Mouse (Mus musculus): ENCODE data around the gene Il18. TPM values are rescaled to one million over a fixed set of nuclear protein-coding genes. Genes with fewer than 3 reads are reported as not detected.

The Il18 gene
- polyA plus RNA-seq, 2 experiments: 4.9 to 9.7 TPM

GRCm38 (mm10) chr9:50527860-50528259, 26.8 kb upstream of the Il18 start:
- Histone ChIP-seq H3K36me3 (replicated peaks; ENCODE audit: control insufficient read depth, insufficient read depth, low read depth) (no peaks in the 10 kb centered on the region), H3K4me1 (replicated peaks; ENCODE audit: control insufficient read depth in 2 of 2, insufficient read depth in 2 of 2, low read length in 1 of 2) (peaks cover 0 to 7% of the 10 kb centered on the region in 2 experiments; a peak in 3 of 4 replicates), H3K9ac (replicated peaks) (peak overlapping the region; percentile 85), H3K4me3 (ENCODE audit: insufficient read depth in 1 of 2, low read depth in 2 of 2, low read length in 2 of 2) (peak overlapping the region; percentile 83 to 94), H3K4me2 (ENCODE audit: low read depth) (peak overlapping the region; percentile 92), H3K27ac (no peak overlapping the region), H3K27me3 (ENCODE audit: control insufficient read depth, insufficient read depth, low read length) (no peaks in the 10 kb centered on the region), H3K9me3 (ENCODE audit: control insufficient read depth, low read length) (no peaks in the 10 kb centered on the region)
- WGBS (ENCODE audit: insufficient replicate concordance): 29% methylated on average over 7 of the region's 7 CpGs
- DNase-seq (ENCODE audit: low read depth in 3 of 3, low spot score in 3 of 3) (peak in 1 of 3 experiments; percentile 31), ATAC-seq (ENCODE audit: insufficient read depth) (0 out of 2 replicates have a peak, but pooled peaks have one; percentile 5)
- TF ChIP-seq EP300 (IDR thresholded peaks at IDR 0.05; ENCODE audit: low read depth) (no peak), CTCF (IDR thresholded peaks at IDR 0.05; ENCODE audit: low read depth) (no peak)

- Histone ChIP-seq H3K9ac (replicated peaks) (peak within 1 kb of the TSS; percentile 85), H3K27me3 (ENCODE audit: control insufficient read depth, insufficient read depth, low read length) (no peaks in the 10 kb centered on the region), H3K4me1 (replicated peaks; ENCODE audit: control insufficient read depth in 2 of 2, insufficient read depth in 2 of 2, low read length in 1 of 2) (peaks cover 0 to 11% of the 10 kb centered on the region in 2 experiments; a peak in 3 of 4 replicates), H3K36me3 (replicated peaks; ENCODE audit: control insufficient read depth, insufficient read depth, low read depth) (no peaks in the 10 kb centered on the region), H3K9me3 (ENCODE audit: control insufficient read depth, low read length) (no peaks in the 10 kb centered on the region), H3K4me2 (ENCODE audit: low read depth) (peak within 1 kb of the TSS; percentile 92), H3K4me3 (ENCODE audit: insufficient read depth in 1 of 2, low read depth in 2 of 2, low read length in 2 of 2) (peak within 1 kb of the TSS; percentile 83 to 94), H3K27ac (peak within 1 kb of the TSS; percentile 50; the same call in 1 of the 2 replicates)
- under 1% methylated on average over 54 of the region's 54 CpGs for WGBS (ENCODE audit: insufficient replicate concordance)
- peak; percentile 92 for TF ChIP-seq CTCF (IDR thresholded peaks at IDR 0.05; ENCODE audit: low read depth)
- TF ChIP-seq EP300 (IDR thresholded peaks at IDR 0.05; ENCODE audit: low read depth): no peak
- DNase-seq (ENCODE audit: low read depth in 3 of 3, low spot score in 3 of 3) (peak; percentile 87 to 95 (median 91)), ATAC-seq (ENCODE audit: insufficient read depth) (peak; percentile 99)
These were observed 26.2 kb upstream of the Il18 start, which contains the start of gene Pts for GRCm38 (mm10) chr9:50528293-50528892. Pts (minus strand) TSS chr9:50528724.

GRCm38 (mm10) chr9:50530890-50531289, 23.7 kb upstream of the Il18 start:
- no peak overlapping the region for H3K27ac ChIP-seq
- no peak overlapping the region for H3K4me2 ChIP-seq (ENCODE audit: low read depth)
- no peaks in the 10 kb centered on the region for H3K36me3 ChIP-seq (replicated peaks; ENCODE audit: control insufficient read depth, insufficient read depth, low read depth)
- DNase-seq (ENCODE audit: low read depth in 3 of 3, low spot score in 3 of 3) (no peak), ATAC-seq (ENCODE audit: insufficient read depth) (no peak)
- peak; percentile 6; the same call in 1 of the 2 replicates for TF ChIP-seq CTCF (IDR thresholded peaks at IDR 0.05; ENCODE audit: low read depth)
- no peak for TF ChIP-seq EP300 (IDR thresholded peaks at IDR 0.05; ENCODE audit: low read depth)
- WGBS (ENCODE audit: insufficient replicate concordance): 30% methylated on average over 2 of the region's 2 CpGs
- peaks cover 0 to 13% of the 10 kb centered on the region in 2 experiments; a peak in 3 of 4 replicates for H3K4me1 ChIP-seq (replicated peaks; ENCODE audit: control insufficient read depth in 2 of 2, insufficient read depth in 2 of 2, low read length in 1 of 2)
- H3K9ac ChIP-seq (replicated peaks): no peak overlapping the region
- no peaks in the 10 kb centered on the region for H3K9me3 ChIP-seq (ENCODE audit: control insufficient read depth, low read length)
- no peak overlapping the region for H3K4me3 ChIP-seq (ENCODE audit: insufficient read depth in 1 of 2, low read depth in 2 of 2, low read length in 2 of 2)
- no peaks in the 10 kb centered on the region for H3K27me3 ChIP-seq (ENCODE audit: control insufficient read depth, insufficient read depth, low read length)

- TF ChIP-seq EP300 (IDR thresholded peaks at IDR 0.05; ENCODE audit: low read depth) (no peak), CTCF (IDR thresholded peaks at IDR 0.05; ENCODE audit: low read depth) (no peak)
- DNase-seq (ENCODE audit: low read depth in 3 of 3, low spot score in 3 of 3) (no peak), ATAC-seq (ENCODE audit: insufficient read depth) (no peak)
- H3K9me3 ChIP-seq (ENCODE audit: control insufficient read depth, low read length): no peaks in the 10 kb centered on the region
- no peaks in the 10 kb centered on the region for H3K27me3 ChIP-seq (ENCODE audit: control insufficient read depth, insufficient read depth, low read length)
- H3K4me1 ChIP-seq (replicated peaks; ENCODE audit: control insufficient read depth in 2 of 2, insufficient read depth in 2 of 2, low read length in 1 of 2): peaks cover 0 to 8% of the 10 kb centered on the region in 2 experiments; a peak in 2 of 4 replicates
- H3K9ac ChIP-seq (replicated peaks): no peak overlapping the region; the same call in 1 of the 2 replicates
- no peak overlapping the region for H3K4me3 ChIP-seq (ENCODE audit: insufficient read depth in 1 of 2, low read depth in 2 of 2, low read length in 2 of 2)
- 23% methylated on average over 11 of the region's 11 CpGs for WGBS (ENCODE audit: insufficient replicate concordance)
- no peak overlapping the region for H3K27ac ChIP-seq
- H3K4me2 ChIP-seq (ENCODE audit: low read depth): peak overlapping the region; percentile 47
- H3K36me3 ChIP-seq (replicated peaks; ENCODE audit: control insufficient read depth, insufficient read depth, low read depth): no peaks in the 10 kb centered on the region
These were observed 21.3 kb upstream of the Il18 start for GRCm38 (mm10) chr9:50533328-50533727.

GRCm38 (mm10) chr9:50533791-50534190, 20.8 kb upstream of the Il18 start:
- no peak for ATAC-seq (ENCODE audit: insufficient read depth)
- Histone ChIP-seq H3K4me1 (replicated peaks; ENCODE audit: control insufficient read depth in 2 of 2, insufficient read depth in 2 of 2, low read length in 1 of 2) (peaks cover 0 to 8% of the 10 kb centered on the region in 2 experiments; a peak in 2 of 4 replicates), H3K4me3 (ENCODE audit: insufficient read depth in 1 of 2, low read depth in 2 of 2, low read length in 2 of 2) (no peak overlapping the region), H3K9ac (replicated peaks) (no peak overlapping the region), H3K4me2 (ENCODE audit: low read depth) (peak overlapping the region; percentile 47), H3K27ac (no peak overlapping the region), H3K27me3 (ENCODE audit: control insufficient read depth, insufficient read depth, low read length) (no peaks in the 10 kb centered on the region), H3K9me3 (ENCODE audit: control insufficient read depth, low read length) (no peaks in the 10 kb centered on the region), H3K36me3 (replicated peaks; ENCODE audit: control insufficient read depth, insufficient read depth, low read depth) (no peaks in the 10 kb centered on the region)
- no peak for TF ChIP-seq EP300 (IDR thresholded peaks at IDR 0.05; ENCODE audit: low read depth)
- DNase-seq (ENCODE audit: low read depth in 3 of 3, low spot score in 3 of 3): no peak
- WGBS (ENCODE audit: insufficient replicate concordance): 59% methylated on average over 3 of the region's 3 CpGs

Measured in liver, embryonic 14.5 days (tissue).